Mouse (Mus musculus) thymus, postnatal 4 days (tissue): ENCODE results near the gene Syncrip.

Experiments used
- DNase-seq: peaks from one replicate; pipeline ENCODE4 v3.0.0; 2021

Syncrip gene

GRCm38 (mm10) chr9:88482230-88482828 lies at the start of gene Syncrip:
Gene Syncrip (minus strand): TSS chr9:88482574.
- peak; percentile 96 for DNase-seq

DNA sequence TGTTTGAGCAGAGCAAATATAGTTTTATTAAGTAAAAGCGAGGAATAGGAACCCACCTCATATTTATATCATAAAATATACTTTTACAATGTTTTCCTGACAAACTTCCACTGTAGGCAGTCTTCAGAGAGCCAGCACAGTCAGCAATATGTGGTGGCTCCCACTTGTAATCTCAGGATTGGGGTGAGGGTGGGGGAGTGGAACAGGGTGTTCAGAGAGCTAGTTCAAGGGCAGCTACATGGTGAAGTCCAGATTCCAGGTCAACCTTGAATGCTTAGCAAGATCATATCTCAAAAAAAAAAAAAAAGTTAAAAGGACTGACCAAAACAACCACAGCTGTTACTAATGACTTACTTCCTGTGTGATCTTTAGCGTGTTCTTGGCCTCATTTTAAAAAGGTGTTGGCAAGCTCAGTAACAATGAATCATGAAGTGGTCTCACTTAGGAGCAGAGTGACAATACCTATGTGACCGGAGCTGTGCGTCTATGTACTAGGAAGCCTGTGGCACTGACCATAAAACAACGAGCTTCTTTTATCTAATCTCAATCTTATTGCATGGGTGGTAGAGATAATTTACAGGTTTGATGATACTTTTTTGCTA lies 47.7 kb upstream of the Syncrip start:
- DNase-seq, result no peak

- no peak for DNase-seq
Observed at GRCm38 (mm10) chr9:88529571-88529970, 47.2 kb upstream of the Syncrip start.

DNA sequence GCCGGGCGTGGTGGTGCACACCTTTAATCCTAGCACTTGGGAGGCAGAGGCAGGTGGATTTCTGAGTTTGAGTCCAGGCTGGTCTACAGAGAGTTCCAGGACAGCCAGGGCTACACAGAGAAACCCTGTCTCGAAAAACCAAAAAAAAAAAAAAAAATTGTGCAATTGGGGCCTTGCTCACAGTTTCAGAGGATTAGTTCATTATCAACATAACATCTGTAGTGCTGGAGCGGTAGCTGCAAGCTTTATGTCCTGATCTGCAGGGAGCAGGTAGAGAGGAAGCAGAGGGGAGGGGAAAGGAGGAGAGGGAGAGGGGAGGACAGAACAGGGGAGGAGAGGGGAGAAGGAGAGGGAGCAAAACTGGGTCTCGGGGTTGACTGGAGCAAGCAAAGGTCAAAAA lies 46.4 kb upstream of the Syncrip start:
- no peak for DNase-seq

GRCm38 (mm10) chr9:88527956-88528355 lies 45.6 kb upstream of the Syncrip start:
- no peak for DNase-seq

GRCm38 (mm10) chr9:88525341-88525740 lies 43.0 kb upstream of the Syncrip start:
- DNase-seq, result no peak

DNA sequence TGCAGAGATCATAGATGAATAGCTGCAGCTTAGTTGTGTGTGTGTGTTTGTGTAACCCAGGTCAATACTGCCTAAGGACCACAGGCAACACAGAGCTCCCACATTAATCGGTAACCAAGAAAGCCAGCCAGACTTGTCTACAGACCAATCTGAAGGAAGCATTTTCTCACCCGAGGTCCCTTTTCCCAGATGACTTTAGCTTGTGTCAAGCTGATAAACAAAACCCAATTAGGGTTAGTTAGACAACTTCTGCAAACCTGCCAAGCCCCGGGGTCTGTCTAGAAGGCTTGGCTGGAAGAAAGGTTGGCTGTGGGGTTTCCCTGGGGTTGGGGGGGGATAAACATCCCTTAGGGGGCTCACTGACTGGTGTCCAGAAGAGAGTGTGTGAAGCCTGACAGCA lies 42.4 kb upstream of the Syncrip start:
- DNase-seq, result no peak

DNA sequence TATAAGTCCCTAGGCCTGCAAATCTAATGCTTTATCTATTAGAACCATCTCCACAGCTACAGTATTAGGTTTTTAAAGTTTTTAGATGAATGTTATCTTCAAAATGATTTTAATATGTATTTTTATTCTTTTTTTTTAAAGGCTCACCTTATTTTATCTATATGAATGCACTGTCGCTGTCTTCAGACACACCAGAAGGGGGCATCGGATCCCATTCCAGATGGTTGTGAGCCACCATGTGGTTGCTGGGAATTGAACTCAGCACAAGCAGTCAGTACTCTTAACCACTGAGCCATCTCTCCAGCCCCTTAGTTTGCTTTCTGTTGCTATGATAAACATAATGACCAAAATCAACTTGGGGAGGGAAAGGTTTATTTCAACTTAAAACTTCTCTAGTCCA lies 42.0 kb upstream of the Syncrip start:
- DNase-seq, result no peak

DNA sequence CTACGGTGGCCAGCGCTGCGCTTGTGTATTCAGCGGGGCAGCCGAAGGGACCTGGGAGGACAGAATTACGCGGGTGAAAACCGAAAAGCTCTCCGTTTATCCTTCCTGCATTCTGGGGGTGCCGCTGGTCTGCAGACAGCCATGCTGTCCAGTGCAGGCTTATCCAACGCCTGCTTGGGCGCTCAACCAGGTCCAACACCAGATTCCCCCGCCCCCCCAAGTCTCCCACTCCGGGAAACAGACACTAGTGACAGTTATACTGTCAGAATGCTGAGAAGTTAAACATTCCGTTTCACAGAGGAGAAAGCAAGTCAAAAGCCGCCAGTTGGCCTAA lies 40.9 kb upstream of the Syncrip start:
- no peak for DNase-seq

DNA sequence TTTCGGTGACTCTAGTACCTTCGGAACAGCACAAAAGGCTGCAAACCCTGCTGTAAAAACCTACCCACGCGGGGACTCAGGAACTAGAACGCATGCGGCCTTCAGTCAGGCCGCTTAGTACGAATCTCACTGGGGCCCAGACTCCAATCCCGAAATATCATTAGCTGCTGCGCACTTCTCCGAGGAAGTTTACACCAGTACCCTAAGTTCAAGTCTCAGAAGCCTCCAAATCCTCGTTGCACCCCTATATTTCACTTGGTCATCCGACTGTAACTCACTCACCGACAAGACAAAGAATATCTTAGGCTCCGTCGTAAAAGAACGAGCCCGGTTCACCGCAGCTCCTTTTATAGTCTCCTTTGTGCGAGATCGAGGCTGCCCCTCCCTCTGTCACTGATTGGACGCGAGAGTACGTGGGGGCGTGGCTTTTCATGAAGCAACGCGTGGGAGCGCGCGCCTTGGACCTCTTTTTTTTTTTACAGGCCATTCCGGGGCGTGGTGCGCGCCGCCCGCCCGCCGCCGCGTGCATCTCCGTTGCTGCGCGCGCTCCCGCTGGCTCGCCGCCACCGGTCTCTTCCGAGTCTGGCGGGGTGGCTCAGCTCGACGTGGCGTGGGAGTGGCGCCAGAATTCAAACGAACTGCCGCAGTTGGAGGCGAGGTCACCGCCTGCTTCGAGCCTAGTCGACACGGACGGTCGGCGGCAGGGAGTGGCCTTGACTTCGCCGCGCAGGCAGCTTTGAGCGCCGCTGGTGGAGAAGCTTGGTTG lies 40.4 kb upstream of the Syncrip start:
- peak; percentile 97 for DNase-seq

- no peak for DNase-seq
Observed at GRCm38 (mm10) chr9:88521961-88522568, 39.7 kb upstream of the Syncrip start.

- DNase-seq, result no peak
Observed at GRCm38 (mm10) chr9:88520849-88521483, 38.6 kb upstream of the Syncrip start.

- DNase-seq, result no peak
Observed at GRCm38 (mm10) chr9:88520122-88520848, 37.9 kb upstream of the Syncrip start.

GRCm38 (mm10) chr9:88519390-88520121 lies 37.2 kb upstream of the Syncrip start:
- DNase-seq, result no peak

GRCm38 (mm10) chr9:88516361-88516995 lies 34.1 kb upstream of the Syncrip start:
- peak; percentile 51 for DNase-seq

DNA sequence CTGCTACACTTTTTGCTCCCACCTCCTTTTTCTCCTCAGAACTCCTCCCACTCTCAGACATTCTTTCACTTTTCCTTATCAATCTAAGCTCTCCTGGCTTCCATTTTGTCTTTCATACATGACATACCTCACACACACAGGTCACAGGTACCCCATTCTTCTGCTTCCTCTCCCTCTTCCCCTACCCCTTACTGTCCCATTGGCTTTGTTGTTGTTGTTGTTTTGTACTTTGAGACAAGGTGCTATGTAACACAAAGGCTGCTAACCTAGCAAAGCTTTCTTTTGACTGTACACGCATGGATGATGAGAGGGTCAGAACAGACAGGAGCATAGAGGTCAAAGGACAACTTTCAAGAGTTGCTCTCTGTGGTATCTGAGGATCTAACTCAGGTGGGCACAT lies 33.2 kb upstream of the Syncrip start:
- DNase-seq, result no peak

DNA sequence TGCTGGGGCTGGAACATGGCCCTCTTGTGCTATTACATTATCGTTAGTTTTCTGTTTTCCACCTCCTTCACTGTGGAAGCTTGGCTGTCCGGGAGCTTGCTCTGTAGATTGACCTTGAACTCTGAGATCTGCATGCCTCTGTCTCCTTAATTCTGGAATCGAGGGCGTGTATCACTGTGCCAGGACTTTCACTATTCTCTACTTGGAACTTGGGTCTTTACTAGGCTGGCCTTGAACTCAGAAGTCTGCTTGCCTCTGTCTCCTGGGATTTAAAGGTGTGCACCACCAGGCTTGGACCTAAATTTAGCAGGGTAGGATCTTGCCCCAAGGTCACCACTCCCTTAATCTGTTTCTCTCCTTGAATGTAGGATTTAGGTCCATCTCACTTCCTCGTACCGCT lies 19.5 kb upstream of the Syncrip start:
- DNase-seq, result no peak

GRCm38 (mm10) chr9:88500112-88500511 lies 17.7 kb upstream of the Syncrip start:
- no peak for DNase-seq

- no peak for DNase-seq
Observed at GRCm38 (mm10) chr9:88492522-88492921, 10.1 kb upstream of the Syncrip start.

GRCm38 (mm10) chr9:88484531-88484930 lies 2.2 kb upstream of the Syncrip start:
- no peak for DNase-seq

DNA sequence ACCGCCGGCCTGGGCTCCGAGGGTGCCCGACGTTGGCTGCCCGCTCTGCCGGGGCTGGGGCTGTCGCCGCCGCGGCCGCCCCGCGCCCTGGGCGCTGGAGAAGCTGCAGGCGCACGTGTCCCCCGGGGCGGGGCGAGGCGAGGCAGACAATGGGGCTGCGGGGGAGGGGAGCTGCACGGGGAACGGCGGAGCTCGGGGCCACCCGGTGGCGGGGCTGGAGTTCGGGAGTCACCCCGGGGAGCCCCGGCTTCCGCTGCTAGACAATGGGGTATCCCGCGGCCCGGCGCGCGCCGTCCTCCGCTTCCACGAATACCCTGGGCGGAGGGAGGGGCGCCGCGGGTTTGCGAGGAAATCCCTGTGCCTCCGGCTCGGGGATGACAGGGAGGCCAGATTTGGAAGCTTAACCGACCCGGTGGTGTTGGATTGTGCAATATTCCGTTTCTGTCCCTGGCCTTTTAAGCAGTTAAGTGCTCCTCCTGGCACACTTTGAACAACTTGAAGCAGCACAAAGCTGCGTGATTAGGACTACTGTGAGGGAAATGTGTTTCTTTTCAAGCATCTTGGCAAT lies 539 bp upstream of the Syncrip start:
- DNase-seq, result peak; percentile 92
